Mouse (Mus musculus) heart, postnatal 25 days (tissue): Measurements from ENCODE around the gene Gjb4. TPM values are rescaled to one million over a fixed set of nuclear protein-coding genes. Genes with fewer than 3 reads are reported as not detected.

Experiments used
- DNase-seq: peaks from one replicate; pipeline ENCODE4 v3.0.0; 2022; ENCODE audit warnings: low spot score
- intact Hi-C: fragments of 180-260 bp; cut with DNase I; formaldehyde crosslinking; loops from one replicate; pipeline ENCODE4 v1.15.1; 2025
- total RNA-seq, 2 experiments: library from RNA; stranded (reverse); gene quantifications; 2 replicates each; pipeline ENCODE4 v1.2.3; 2021

Gjb4 gene
- total RNA-seq: not detected

DNA sequence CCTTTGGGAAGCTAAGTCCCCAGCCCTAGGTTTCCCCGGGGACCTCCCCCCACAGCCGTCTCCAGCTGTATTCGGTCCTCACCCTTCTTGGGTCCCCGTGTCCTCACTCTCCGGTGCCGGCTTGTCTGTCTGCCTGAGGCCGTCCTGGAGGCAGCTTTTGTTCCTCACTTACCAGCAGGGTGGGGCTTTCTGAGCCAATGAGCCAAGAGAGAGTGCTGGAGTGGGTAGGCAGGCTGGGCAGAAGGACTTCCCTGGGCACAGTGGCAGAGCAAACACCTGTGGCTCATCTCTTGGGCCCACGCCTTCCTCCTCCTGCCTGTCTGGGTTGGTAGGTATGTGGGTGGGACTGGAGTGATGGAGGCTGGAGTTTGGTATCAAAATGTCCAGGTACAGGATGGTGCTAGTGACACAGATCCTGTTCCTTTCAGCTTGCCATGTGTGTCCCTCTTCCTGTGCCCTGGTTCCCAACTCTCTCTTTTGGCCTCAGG is at the start of gene Gjb4:
Gene Gjb4 (minus strand): TSS at position 131 of the 488 bp plus-strand sequence.
- intact Hi-C loops: no loop called here
- no peak for DNase-seq

DNA sequence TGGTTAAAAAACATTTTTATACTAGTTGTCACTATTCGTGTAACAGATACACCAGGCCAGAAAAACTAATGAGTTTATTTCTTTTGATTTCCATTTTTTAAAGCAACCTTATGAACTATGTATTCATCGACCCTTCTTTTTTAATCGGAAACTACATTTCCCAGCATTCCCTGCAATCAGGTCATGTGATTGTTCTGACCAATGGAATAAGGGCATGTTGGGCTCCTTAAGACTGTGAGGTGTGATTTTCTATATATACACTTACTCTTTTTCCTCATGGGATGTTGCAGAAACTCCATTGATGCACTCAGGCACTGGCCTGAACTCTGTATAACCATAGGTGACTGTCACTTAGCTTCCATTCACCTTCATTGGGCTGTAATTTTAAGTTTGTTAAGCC is 48.7 kb upstream of the Gjb4 start:
- no peak for DNase-seq
- intact Hi-C loops: no loop called here

DNA sequence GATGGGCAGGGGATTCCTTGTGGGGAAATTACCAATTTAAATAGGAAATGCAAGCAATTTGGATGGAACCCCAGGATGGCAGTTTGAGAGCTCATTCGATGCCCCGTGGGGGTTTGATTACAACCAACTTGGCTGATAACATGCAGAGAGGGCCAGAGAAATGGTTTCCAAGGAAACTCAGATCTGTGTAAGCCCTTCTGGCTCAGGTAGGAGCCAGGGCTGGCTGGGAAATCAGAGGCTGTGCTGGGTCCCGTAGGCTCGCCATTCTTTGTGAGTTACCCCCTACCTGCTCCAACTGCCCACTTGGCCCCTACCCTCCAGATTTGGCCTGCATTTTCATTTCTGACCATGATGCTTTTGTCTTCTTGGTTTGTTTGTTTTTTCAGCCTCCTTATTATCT is 48.3 kb upstream of the Gjb4 start:
- DNase-seq: no peak
- intact Hi-C loops: no loop called here

DNA sequence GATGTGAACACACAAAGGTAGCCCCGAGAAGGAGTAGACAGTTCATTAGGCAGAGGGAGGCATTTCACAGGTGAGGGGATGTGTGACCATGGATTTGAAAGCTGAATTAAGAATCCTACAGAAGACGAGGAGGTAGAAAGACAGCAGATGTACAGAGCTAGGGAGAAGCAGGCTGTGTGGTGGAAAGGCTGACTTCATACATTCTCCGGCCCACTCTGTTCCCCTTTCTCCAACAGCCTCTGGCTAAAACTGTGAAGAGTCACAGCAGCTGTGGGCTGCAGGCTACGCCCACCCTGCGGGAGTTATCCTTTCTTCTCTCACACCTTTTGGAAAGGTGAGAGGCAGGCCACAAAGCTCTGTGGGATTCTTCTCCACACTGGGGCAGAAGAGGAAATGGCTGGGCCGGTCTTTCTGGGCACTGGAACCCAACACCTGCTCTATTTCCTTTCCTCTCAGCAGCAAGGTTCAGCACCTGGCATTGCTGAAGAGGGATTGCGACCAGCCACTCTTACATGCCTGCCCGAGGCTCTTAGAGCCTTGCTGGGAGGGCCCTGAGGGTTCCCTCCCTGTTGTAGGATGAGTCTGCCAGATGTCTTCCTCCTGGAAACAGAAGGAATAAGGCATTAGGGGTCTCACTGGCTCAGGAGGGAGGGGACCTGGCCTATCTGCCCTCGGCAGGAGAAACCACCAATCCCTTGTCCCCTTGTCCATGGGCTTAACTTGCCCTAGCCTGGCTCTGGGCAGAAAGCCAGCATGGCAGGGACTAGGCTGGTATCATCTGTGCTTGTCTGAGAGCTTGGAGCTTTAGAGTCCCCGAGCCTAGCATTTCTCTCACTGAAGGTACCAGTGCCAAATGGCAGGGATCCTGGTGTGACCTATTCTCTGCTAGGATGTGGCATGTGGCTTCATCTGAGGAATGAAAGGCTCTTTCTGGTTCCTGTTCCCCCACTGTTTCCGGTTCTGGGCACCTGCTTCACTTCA is 46.6 kb upstream of the Gjb4 start:
- no peak for DNase-seq
- intact Hi-C loops: no loop called here

DNA sequence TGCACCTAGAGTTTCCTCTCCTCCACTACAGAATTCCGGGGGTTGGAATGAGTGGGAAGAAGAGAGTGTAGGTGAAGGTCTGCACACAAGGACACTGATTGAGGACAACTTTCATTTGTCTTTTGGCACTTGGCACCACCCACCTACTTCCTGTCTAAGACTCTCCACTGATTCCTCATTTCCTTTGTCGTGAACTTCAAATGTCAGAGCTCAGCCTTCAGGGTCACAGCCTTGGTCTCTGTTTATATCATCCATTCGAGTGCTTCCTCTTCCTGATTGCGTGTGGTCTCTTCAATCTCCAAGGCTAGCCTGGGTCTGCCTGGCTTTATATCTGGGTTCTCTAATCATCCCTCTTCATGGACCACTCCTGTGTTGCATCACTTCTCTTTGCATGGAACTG is 41.7 kb upstream of the Gjb4 start:
- no peak for DNase-seq
- intact Hi-C loops: no loop called here

DNA sequence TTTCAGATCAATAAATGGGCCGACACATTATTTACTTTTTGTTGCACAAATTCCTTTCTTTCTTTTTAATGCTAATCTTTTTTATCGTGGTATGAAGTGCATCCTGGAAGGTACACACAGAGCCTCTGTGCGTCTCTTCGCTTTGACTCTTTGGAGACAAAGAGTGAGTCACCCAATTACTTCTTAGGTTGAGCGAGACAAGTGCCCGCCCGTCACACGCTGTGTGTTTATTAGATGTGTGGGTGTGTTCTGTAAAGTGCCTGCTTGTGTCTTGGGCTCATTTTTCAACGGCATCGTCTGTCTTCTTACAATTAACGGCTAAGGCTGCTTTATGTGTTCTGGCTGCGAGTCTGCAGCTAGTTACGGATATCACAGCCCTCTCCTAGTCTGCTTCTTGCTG is 35.8 kb upstream of the Gjb4 start:
- intact Hi-C loops: no loop called here
- DNase-seq: no peak

DNA sequence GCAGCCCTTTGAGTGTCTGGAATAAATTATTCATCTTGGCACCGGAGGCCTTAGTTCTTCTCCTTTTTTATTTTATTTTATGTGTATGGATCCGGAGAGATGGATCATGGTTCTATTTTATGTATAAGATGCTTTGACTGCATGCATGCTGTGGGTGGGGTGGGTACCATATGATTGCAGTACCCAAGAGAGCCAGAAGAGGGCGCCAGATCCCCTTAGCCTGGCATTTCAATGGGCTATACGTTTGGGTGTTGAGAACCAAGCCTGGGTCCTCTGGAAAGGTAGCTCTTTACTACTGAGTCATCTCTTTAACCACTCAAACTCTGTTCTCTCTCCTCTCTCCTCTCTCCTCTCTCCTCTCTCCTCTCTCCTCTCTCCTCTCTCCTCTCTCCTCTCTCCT is 23.5 kb upstream of the Gjb4 start:
- intact Hi-C loops: no loop called here
- no peak for DNase-seq

DNA sequence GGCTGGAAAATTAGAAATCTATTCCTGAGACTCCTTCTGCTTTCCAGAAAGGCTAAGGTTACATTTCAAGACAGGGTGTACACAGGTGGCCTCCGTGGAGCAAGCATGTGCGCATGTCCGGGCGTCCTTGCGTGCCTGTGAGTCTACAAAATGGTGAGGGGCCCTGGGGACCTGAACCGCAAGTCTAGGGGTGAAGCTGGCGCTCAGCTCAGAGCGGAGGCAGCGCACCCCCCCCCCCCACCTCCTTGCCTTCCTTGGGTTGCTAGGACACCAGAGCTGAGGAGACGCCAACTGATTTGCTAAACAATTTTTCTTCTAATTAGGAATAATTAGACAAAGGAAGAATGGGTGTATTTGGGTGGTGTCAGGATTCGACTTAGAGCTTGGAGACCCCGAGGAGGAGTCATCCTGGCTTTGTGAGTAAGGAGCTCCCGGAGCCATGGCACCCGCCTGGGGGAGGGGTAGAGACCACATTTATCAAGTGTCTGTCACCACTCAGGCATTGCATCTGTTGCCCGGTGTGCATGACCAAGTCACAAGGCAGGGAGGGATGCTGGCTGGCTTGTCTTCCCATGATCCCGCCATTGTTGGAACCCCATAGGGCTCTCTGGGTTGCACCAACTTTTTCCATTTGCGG is 21.8 kb upstream of the Gjb4 start:
- intact Hi-C loops: no loop called here
- no peak for DNase-seq

DNA sequence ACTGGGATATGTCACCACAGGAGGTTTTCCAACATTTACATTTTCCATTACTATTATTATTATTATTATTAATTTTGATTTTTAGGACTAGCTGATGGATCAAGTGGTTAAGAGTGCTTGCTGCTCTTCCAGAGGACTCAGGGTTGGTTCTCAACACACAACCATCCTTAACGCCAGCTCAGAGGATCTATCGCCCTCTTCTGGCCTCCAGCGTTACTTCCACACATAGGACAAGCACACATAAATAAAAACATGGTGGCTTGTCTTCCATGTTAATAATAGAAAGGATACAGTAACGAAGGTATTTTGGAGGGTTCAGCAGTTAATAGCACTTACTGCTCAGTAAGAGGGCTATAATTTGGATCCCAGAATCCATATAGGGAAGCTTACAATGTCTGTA is 20.8 kb upstream of the Gjb4 start:
- intact Hi-C loops: no loop called here
- no peak for DNase-seq

DNA sequence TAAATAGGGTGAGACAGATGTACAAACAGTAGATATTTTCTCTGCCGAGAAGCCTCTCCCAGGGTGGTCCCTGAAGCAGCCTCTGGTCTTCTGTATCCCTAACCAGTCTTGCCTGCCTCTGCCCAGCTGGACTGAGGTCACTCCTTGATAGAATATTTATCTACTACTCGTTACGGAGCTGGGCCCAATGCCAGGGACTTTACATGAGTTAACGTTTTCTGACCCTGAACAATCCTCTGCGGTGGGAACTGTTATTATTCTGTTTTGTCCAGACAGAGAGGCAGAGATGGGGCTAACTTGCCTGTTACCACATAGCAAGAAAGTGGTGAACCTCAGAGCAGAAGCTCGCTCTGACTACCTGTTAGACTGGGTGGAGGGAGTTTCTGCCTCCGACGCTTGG is 19.6 kb upstream of the Gjb4 start:
- no peak for DNase-seq
- intact Hi-C loops: no loop called here

DNA sequence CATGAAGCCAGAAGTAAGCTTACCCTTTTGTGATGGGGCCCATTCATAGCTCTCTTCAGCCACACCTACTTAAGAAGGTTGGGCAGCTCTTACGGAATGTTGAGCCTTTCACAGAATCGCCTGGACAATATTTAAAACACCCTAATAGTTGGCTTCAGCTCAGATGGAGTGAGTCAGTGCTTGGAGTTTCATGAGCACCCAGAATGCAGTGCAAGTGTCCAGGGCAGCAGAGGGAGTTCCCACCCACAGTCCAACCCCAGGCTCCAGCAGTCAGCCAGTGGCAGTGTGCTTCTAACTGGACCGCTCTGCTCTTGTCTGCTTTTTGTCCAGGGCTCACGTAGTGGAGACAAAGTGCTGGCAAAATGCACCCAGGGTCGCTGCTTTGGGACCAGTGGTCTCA is 17.7 kb upstream of the Gjb4 start:
- peak; percentile 28 for DNase-seq
- intact Hi-C loops: no loop called here

DNA sequence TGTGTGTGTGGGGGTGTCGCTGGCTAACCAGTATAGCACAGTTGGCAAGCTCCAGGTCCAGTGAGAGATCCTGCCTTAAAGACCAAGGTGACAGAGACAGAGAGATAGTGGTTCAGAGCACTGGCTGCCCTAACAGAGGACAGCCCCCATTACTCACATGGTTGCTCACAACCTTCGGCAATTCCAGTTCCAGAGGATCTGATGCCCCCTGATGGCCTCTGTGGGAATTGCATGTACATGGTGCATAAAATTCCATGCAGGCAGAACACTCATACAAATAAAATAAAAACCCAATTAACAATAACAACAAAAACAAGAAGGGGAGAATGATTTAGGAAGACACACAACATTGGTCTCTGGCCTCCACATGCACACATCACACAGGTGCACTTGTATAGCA is 16.6 kb upstream of the Gjb4 start:
- no peak for DNase-seq
- intact Hi-C loops: no loop called here

DNA sequence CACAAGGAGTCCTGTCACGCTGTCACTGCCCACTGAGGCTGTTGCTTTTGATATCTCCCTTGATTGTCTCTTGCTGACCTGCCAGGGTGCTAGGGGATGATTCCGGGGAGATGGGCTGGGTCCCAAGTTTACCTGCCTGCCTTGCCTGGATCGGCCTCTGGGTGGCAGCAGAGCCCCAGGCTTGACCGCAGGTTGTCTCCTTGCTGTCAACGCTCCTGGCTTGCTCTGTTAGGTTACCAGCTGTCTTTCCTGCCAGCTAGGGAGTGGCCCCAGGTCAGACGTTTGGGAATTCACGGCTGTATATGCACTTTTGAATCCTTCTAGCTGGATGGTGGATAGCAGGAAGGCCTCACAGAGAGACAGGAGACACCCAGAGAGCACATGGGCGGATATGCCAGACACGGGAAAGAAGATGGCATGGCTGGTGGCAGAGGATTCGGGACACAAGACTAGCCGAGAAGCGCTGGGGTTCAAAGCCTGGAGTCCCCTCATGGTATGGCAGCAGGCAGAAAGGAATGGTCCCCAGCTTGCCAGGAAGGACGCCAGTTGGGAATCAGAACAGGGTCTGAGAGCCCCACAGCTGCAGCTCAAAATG is 14.6 kb upstream of the Gjb4 start:
- intact Hi-C loops: loop anchor here (1.0 to 10.0 kb wide), 3 partner anchors 67 to 1176 kb away; no protein-coding TSS in a partner anchor
- no peak for DNase-seq

DNA sequence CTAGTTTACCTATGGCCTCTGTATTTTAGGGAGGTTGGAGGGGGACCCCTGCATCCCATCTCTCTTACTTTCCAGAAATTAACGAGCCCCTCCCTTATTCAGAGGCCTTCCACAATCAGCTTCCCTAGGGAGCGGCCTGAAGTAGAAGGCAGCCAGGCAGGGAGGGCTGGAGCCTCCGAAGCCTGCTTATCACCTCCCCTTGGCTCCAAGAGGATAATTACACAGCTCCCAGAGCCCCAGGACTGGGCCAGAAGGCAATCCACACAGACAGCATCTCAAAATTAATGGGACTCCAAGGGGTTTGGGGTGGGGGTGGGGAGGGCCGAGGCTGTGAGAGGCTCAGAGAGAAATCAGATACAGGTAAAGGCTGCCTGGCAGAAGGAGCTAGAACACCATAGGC is 12.0 kb upstream of the Gjb4 start:
- intact Hi-C loops: loop anchor here (10.0 kb wide), 1 partner anchor 1179 kb away; no protein-coding TSS in a partner anchor
- no peak for DNase-seq

DNA sequence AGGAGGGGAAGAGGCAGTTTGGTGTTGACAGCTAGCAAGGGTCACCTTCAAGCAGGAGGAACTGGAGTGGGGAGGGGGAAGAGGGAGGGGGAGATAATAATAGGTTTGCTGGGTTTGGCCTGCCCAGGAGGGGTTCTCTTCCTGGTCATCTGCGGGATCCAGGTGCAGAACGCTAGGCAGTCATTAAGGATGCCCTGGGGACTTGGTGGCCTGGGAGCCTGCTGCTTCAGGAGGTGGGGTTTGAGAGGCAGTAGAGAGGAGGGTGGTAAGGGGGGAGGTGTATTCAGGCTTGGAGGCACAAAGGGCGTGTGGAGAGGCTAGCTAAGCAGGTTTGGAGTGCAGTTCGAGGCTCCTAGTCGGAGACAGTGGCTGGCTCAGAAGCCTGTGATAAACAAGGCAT is 11.6 kb upstream of the Gjb4 start:
- no peak for DNase-seq
- intact Hi-C loops: loop anchor here (10.0 kb wide), 1 partner anchor 1179 kb away; no protein-coding TSS in a partner anchor

DNA sequence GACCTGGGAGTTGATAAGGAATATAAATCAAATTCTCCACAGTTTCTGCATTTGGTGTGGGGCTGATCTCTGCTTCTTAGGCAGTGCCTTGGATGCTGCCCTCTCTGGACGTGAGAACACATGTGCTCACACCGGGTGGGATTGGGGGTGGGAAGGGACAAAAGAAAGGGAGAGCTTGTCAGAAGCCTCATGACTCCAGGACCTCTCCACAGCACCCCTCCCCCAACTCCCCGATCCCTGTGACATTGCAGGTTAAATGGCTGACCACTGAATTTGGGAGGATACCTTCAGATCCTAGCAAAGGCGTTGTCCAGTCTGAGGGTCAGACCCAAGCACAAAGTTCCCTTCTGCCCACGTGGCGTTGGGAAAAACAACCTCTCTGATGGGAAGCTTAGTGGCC is 10.6 kb upstream of the Gjb4 start:
- no peak for DNase-seq
- intact Hi-C loops: loop anchor here (10.0 kb wide), 1 partner anchor 1180 kb away; no protein-coding TSS in a partner anchor

DNA sequence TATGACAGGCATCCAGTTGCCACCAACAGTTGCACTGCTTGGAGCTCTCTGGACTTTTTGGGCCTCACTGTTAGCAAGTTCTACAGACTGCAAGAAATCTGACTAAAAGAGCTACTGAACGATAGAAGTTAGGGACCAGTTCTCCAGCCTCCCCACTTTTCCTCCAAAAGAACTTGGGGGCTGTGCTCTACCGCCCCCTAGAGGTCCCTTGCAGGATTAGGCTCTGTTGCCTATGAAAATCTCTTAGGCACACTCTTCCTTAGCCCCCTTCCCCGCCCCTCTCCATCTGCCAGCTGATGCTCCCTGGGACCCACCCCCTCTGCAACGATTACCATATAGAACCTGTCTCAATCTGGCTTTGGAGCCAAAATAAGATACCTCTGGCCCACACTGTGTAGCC is 9.4 kb upstream of the Gjb4 start:
- intact Hi-C loops: loop anchor here (10.0 kb wide), 1 partner anchor 1181 kb away; no protein-coding TSS in a partner anchor
- no peak for DNase-seq

DNA sequence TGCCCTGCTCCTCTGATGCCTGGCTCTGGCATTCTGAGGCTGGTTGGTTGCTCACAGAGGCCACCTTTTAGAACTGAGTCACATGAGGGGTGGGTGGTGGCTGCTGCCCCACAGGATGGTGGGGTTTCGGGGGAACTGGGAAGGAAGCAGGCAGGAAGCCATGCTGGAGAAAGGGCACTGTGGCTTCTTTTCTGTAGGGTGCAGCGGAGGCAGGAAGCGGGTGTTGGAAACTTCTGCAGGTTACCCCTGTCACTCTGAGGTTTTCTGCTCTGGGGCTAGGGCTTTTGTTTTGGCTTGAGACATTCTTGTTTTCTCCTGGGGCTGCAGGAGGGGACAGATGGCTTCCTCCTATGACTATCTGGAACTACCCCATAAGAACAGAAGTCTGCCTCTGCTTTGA is 8.6 kb upstream of the Gjb4 start:
- no peak for DNase-seq
- intact Hi-C loops: loop anchor here (10.0 kb wide), 1 partner anchor 1182 kb away; no protein-coding TSS in a partner anchor

DNA sequence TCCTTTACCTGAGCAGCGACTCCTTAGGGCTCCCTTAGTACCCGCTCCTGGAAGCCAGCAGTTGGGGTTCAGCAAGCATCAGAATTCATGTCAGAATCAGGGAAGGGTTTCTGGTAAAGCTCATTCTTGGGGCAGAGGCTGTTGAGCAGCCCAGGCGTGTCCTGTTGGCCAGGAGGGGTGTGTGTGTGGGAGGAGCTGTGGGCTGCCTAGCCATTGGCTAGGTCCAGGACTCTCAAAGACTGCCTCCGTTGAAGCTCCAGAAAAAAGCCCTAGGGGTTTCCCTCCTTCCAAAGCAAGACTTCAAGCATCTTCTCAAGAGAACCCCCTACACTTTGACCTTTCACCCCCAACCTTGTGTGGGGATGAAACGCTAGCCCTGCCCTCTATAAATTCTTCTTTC is 4.1 kb upstream of the Gjb4 start, which contains the start of gene Gjb5:
Gene Gjb5 (minus strand): TSS at position 164 of the 400 bp plus-strand sequence.
- no peak for DNase-seq
- intact Hi-C loops: no loop called here
